ENCODE assay signal across 20 mouse cellular contexts in genomic region chr7:132106891-132107290, GRCm38 (mm10). TPM values are rescaled to one million over a fixed set of nuclear protein-coding genes. Genes with fewer than 3 reads are reported as not detected.
DNase-seq lines count a peak whose midpoint lies in the region.
"Had no signal": no experiment of that assay in that cellular context is flagged by ENCODE, and none has a peak within 500 bp of the region (broad histone marks: within the 10 kb centered on the region; RNA-seq: fewer than 3 reads in every experiment).

No protein-coding gene starts in this region.

- DNase-seq in layer of hippocampus, adult 8-10 months (ENCODE audit: low spot score in 2 of 2) = peak; percentile 24 to 38
- DNase-seq in layer of hippocampus, postnatal 36 days = no peak
- peak; percentile 63 for DNase-seq in testis, postnatal 14 days (ENCODE audit: low spot score)
- DNase-seq in testis, postnatal 10 days (ENCODE audit: low spot score) = no peak
- DNase-seq in right cerebral cortex, postnatal 10 days (ENCODE audit: low spot score in 2 of 2) = peak; percentile 58 to 59
- no peak for DNase-seq in ovary, adult 18-20 months (ENCODE audit: low spot score)
- DNase-seq in embryo, embryonic 10.5 days (ENCODE audit: low spot score) = no peak
- DNase-seq: adrenal gland, postnatal 14 days; cerebellum, adult 18-20 months; cerebellum, postnatal 14 days; forebrain, postnatal 0 days; gastrocnemius, postnatal 36 days; heart, adult 2 months; kidney, adult 11 months; kidney, postnatal 14 days; lung, embryonic 14.5 days; lung, postnatal 14 days; midbrain, embryonic 14.5 days; thymus, postnatal 14 days had no signal

RNA-seq across cellular contexts. Expression of gene Cpxm2, which starts 47.6 kb away (rescaled TPM):
- 1 to 10 TPM; 1.7 to 2.9 (median 2.7) TPM for total RNA-seq in layer of hippocampus, adult 8-10 months (2022)
- total RNA-seq in layer of hippocampus, postnatal 36 days (2021) = 1 to 10 TPM; 1.7 to 3.3 TPM
- total RNA-seq: hematopoietic stem cell, adult 5-6 weeks had no signal

Comparison
In these comparisons a context has a peak if more than half of its experiments do, and no peak if none do; other contexts are left out.
1. DNase-seq: peak in layer of hippocampus, adult 8-10 months (2 of 2), testis, postnatal 14 days (single experiment) and right cerebral cortex, postnatal 10 days (2 of 2); none in layer of hippocampus, postnatal 36 days (0 of 2), testis, postnatal 10 days (single experiment), ovary, adult 18-20 months (single experiment) and embryo, embryonic 10.5 days (single experiment).